Mouse (Mus musculus): ENCODE results near the gene Unc13b. TPM values are rescaled to one million over a fixed set of nuclear protein-coding genes. Genes with fewer than 3 reads are reported as not detected.

Gene Unc13b
- polyA plus RNA-seq, 1 experiment = 2.7 TPM

DNA sequence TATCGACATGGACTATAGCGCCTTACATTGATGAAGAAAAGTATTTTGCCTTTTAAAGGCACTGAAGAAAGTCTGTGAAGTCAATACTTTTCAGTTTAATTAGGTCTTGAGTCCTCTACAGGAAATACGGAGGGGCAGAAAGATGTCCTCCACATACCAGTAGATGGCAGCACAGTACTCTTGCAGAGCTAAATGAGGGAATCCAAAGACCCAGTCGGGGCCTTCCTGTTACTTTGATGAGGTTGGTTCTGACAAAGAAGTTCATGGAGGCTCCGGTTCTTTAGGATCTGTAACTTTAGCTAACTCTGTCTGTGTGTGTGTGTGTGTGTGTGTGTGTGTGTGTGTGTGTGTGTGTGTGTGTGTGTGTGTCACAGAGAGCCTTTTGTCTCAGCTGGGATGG lies 11.5 kb upstream of the Unc13b start:
- no peaks in the 10 kb centered on the region for H3K36me3 ChIP-seq (ENCODE audit: control insufficient read depth, insufficient read depth, low read length)
- H3K4me3 ChIP-seq (ENCODE audit: control insufficient read depth, insufficient read depth, low read length) = no peak overlapping the region
- no peak overlapping the region for H3K27ac ChIP-seq (ENCODE audit: control insufficient read depth, insufficient read depth, low read length)
- peak; percentile 65 for DNase-seq
- TF ChIP-seq POLR2A (IDR thresholded peaks at IDR 0.05; ENCODE audit: control insufficient read depth, extremely low read depth, insufficient read depth, low read length, poor library complexity) (no peak), CTCF (IDR thresholded peaks at IDR 0.05; ENCODE audit: borderline replicate concordance, control insufficient read depth, extremely low read depth, insufficient read depth, low read length, poor library complexity) (no peak)
- no peaks in the 10 kb centered on the region for H3K27me3 ChIP-seq (ENCODE audit: control insufficient read depth, insufficient read depth, low read length)
- H3K4me1 ChIP-seq (replicated peaks; ENCODE audit: control insufficient read depth, insufficient read depth, low read length) = peaks cover 11% of the 10 kb centered on the region
- 5% methylated on average over 5 of the region's 5 CpGs for WGBS

DNA sequence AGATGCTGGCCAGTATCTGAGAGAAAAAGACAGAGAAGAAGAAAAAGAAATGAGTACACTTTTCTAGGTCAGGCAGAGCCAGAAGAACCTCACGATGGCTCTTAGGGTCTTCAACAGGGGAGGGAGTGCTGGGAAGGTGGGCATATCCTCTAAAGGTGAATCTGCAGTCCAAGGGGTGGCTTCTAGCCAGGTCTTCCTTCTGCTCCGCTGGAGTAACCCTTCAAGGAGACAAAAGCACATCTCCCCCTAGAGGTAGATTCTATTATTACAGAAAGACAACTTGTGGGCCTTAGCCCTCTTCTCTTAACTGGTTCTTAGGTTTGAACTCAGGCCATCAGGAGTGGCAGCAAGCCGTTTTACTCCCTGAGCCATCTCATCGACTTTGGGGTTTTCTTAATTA lies 6.1 kb upstream of the Unc13b start:
- TF ChIP-seq CTCF (IDR thresholded peaks at IDR 0.05; ENCODE audit: borderline replicate concordance, control insufficient read depth, extremely low read depth, insufficient read depth, low read length, poor library complexity) = no peak
- no peak for TF ChIP-seq POLR2A (IDR thresholded peaks at IDR 0.05; ENCODE audit: control insufficient read depth, extremely low read depth, insufficient read depth, low read length, poor library complexity)
- H3K36me3 ChIP-seq (ENCODE audit: control insufficient read depth, insufficient read depth, low read length) = no peaks in the 10 kb centered on the region
- H3K4me3 ChIP-seq (ENCODE audit: control insufficient read depth, insufficient read depth, low read length) = no peak overlapping the region
- H3K27me3 ChIP-seq (ENCODE audit: control insufficient read depth, insufficient read depth, low read length) = no peaks in the 10 kb centered on the region
- H3K4me1 ChIP-seq (replicated peaks; ENCODE audit: control insufficient read depth, insufficient read depth, low read length) = no peaks in the 10 kb centered on the region
- no peak overlapping the region for H3K27ac ChIP-seq (ENCODE audit: control insufficient read depth, insufficient read depth, low read length)
- DNase-seq = no peak
- WGBS = 12% methylated on average over 4 of the region's 4 CpGs

DNA sequence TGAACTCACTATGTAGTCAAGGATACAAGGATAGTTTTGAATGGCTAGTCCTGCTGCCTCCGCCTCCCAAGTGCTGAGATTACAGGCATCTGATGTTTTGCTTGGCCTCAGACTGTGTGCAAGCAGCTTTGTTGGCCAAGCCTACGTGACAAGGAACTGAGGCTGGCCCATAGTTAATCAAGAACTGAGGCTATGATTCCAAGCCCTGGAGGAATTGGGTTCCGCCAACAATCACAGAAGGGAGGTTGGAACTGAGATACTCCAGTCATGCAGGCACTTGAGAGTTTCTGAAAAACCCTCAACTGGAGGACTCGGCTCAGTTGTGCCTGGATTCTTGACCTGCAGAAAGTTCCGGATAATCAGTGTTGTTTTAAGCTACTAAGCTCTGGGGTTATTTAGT lies 1.1 kb upstream of the Unc13b start:
- no peak for DNase-seq
- Histone ChIP-seq H3K4me1 (replicated peaks; ENCODE audit: control insufficient read depth, insufficient read depth, low read length) (peaks cover 10% of the 10 kb centered on the region), H3K36me3 (ENCODE audit: control insufficient read depth, insufficient read depth, low read length) (no peaks in the 10 kb centered on the region), H3K27me3 (ENCODE audit: control insufficient read depth, insufficient read depth, low read length) (peaks cover 13% of the 10 kb centered on the region), H3K27ac (ENCODE audit: control insufficient read depth, insufficient read depth, low read length) (no peak overlapping the region), H3K4me3 (ENCODE audit: control insufficient read depth, insufficient read depth, low read length) (no peak overlapping the region)
- WGBS = 97% methylated on average over 5 of the region's 5 CpGs
- TF ChIP-seq CTCF (IDR thresholded peaks at IDR 0.05; ENCODE audit: borderline replicate concordance, control insufficient read depth, extremely low read depth, insufficient read depth, low read length, poor library complexity) (no peak), POLR2A (IDR thresholded peaks at IDR 0.05; ENCODE audit: control insufficient read depth, extremely low read depth, insufficient read depth, low read length, poor library complexity) (no peak)

DNA sequence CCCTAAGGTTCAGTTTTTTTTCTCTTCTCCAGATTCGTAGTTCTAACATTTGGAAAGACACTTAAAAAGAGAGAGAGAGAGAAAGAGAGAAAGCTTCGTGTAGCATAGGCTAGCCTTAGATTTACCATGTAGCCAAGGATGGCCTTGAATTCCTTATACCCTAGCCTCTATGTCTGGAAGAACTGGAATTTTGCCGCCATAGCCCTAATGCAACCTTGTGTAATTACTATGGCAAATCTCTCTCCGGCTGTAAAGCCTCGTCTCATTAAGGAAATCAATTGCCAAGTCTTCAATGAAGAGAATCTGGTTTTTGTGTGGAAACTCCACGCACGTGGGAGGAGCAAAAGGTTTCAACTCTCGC lies 381 bp upstream of the Unc13b start:
- Histone ChIP-seq H3K4me1 (replicated peaks; ENCODE audit: control insufficient read depth, insufficient read depth, low read length) (peaks cover 10% of the 10 kb centered on the region), H3K36me3 (ENCODE audit: control insufficient read depth, insufficient read depth, low read length) (no peaks in the 10 kb centered on the region), H3K27ac (ENCODE audit: control insufficient read depth, insufficient read depth, low read length) (no peak overlapping the region), H3K27me3 (ENCODE audit: control insufficient read depth, insufficient read depth, low read length) (peaks cover 13% of the 10 kb centered on the region), H3K4me3 (ENCODE audit: control insufficient read depth, insufficient read depth, low read length) (peak overlapping the region; percentile 36; the same call in 1 of the 2 replicates)
- 32% methylated on average over 8 of the region's 8 CpGs for WGBS
- TF ChIP-seq POLR2A (IDR thresholded peaks at IDR 0.05; ENCODE audit: control insufficient read depth, extremely low read depth, insufficient read depth, low read length, poor library complexity) = no peak
- TF ChIP-seq CTCF (IDR thresholded peaks at IDR 0.05; ENCODE audit: borderline replicate concordance, control insufficient read depth, extremely low read depth, insufficient read depth, low read length, poor library complexity) = no peak
- no peak for DNase-seq

DNA sequence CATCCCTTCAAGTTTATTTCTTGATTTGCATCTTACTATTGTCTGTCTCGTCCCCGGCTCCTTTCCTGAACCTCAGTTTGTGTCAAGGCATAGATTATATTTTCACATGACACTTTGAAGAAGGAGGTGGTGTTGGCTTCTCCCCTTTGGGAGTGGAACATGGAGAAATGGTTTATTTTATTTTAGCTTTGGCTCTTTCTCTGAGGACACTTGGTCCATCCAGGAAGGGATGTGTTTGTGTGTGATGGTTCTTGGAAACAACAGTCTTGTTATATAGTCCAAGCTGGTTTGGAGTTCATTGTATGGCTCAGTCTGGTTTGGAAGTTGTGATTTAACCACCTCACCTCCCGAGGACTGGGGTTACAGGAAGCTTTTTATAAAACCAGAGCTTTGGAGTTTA lies 944 bp downstream of the Unc13b start:
- Histone ChIP-seq H3K27me3 (ENCODE audit: control insufficient read depth, insufficient read depth, low read length) (peaks cover 13% of the 10 kb centered on the region), H3K27ac (ENCODE audit: control insufficient read depth, insufficient read depth, low read length) (no peak overlapping the region), H3K36me3 (ENCODE audit: control insufficient read depth, insufficient read depth, low read length) (no peaks in the 10 kb centered on the region), H3K4me3 (ENCODE audit: control insufficient read depth, insufficient read depth, low read length) (no peak overlapping the region), H3K4me1 (replicated peaks; ENCODE audit: control insufficient read depth, insufficient read depth, low read length) (peaks cover 10% of the 10 kb centered on the region)
- DNase-seq = no peak
- TF ChIP-seq POLR2A (IDR thresholded peaks at IDR 0.05; ENCODE audit: control insufficient read depth, extremely low read depth, insufficient read depth, low read length, poor library complexity) (no peak), CTCF (IDR thresholded peaks at IDR 0.05; ENCODE audit: borderline replicate concordance, control insufficient read depth, extremely low read depth, insufficient read depth, low read length, poor library complexity) (no peak)
- 31% methylated on average over 3 of the region's 3 CpGs for WGBS

DNA sequence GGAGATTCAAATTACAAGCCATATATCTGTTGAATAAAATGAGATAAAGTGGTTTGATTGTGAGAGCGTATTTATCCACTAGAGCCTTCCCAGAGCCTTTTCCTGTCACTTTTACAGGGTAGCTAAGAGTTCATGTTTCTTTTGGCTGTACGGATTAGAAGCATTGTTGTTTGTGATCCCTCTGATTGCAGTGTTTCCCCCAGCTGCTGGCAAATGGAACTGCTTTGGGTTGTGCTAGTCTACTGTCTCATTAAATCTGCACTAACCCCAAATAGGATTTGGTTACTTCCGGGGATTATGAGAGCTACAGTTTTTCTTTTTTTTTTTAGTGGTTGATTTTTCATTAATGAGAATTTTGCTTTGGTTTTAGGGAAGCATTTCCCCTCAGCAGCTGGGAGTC lies 1.5 kb downstream of the Unc13b start:
- Histone ChIP-seq H3K36me3 (ENCODE audit: control insufficient read depth, insufficient read depth, low read length) (no peaks in the 10 kb centered on the region), H3K4me1 (replicated peaks; ENCODE audit: control insufficient read depth, insufficient read depth, low read length) (peaks cover 10% of the 10 kb centered on the region), H3K27me3 (ENCODE audit: control insufficient read depth, insufficient read depth, low read length) (peaks cover 13% of the 10 kb centered on the region), H3K4me3 (ENCODE audit: control insufficient read depth, insufficient read depth, low read length) (no peak overlapping the region), H3K27ac (ENCODE audit: control insufficient read depth, insufficient read depth, low read length) (no peak overlapping the region)
- no peak for TF ChIP-seq CTCF (IDR thresholded peaks at IDR 0.05; ENCODE audit: borderline replicate concordance, control insufficient read depth, extremely low read depth, insufficient read depth, low read length, poor library complexity)
- TF ChIP-seq POLR2A (IDR thresholded peaks at IDR 0.05; ENCODE audit: control insufficient read depth, extremely low read depth, insufficient read depth, low read length, poor library complexity) = no peak
- DNase-seq = no peak
- 80% methylated on average over 3 of the region's 3 CpGs for WGBS

DNA sequence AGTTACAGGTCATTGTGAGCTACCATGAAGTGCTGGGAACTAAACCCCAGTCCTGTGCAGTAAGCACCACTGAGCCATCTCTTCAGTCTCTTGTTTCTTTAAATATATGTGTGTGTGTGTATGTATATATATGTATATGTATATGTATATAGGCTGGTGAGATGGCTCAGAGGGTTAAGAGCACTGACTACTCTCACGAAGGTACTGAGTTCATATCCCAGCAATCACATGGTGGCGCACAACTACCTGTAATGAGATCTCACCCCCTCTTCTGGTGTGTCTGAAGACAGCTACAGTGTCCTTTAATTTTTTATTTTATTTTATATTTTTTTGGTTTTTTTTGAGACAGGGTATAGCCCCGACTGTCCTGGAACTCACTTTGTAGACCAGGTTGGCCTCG lies 6.7 kb downstream of the Unc13b start:
- TF ChIP-seq CTCF (IDR thresholded peaks at IDR 0.05; ENCODE audit: borderline replicate concordance, control insufficient read depth, extremely low read depth, insufficient read depth, low read length, poor library complexity) (no peak), POLR2A (IDR thresholded peaks at IDR 0.05; ENCODE audit: control insufficient read depth, extremely low read depth, insufficient read depth, low read length, poor library complexity) (no peak)
- 96% methylated on average over 4 of the region's 4 CpGs for WGBS
- Histone ChIP-seq H3K4me1 (replicated peaks; ENCODE audit: control insufficient read depth, insufficient read depth, low read length) (no peaks in the 10 kb centered on the region), H3K4me3 (ENCODE audit: control insufficient read depth, insufficient read depth, low read length) (no peak overlapping the region), H3K27me3 (ENCODE audit: control insufficient read depth, insufficient read depth, low read length) (no peaks in the 10 kb centered on the region), H3K36me3 (ENCODE audit: control insufficient read depth, insufficient read depth, low read length) (no peaks in the 10 kb centered on the region), H3K27ac (ENCODE audit: control insufficient read depth, insufficient read depth, low read length) (no peak overlapping the region)
- no peak for DNase-seq
